Mouse (Mus musculus): ENCODE measurements at regions not wholly inside any gene's neighbourhood (a gene's known extent, or its start where the extent isn't known, plus 50 kb on each side); places are given as distances from the start of the nearest gene placed in this dataset.

DNA sequence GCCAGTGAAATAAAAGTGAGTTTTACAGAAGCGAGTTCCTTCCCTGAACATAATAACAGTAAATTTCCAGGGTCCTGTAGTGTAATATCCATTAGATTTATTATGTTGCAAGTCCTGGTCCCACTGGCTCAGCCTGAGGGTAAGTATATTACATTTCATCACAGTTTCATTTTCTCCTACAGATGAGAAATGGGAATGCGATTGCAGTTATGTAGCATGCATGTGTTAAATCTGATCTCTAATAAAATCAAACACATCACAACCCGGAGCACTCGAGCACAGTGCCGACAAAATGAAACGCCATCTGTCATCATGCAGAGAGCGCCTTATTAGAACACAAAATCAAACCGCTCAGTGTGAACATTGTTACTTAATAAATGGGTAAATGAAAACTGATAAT is 165.0 kb upstream of the Tox3 start:
- TF ChIP-seq CTCF (IDR thresholded peaks at IDR 0.05; ENCODE audit: low read depth), result no peak
- no peak for TF ChIP-seq EP300 (IDR thresholded peaks at IDR 0.05; ENCODE audit: low read depth)

All from liver, embryonic 14.5 days (tissue).